Mouse (Mus musculus) MEL (cell line): ENCODE data around the gene Kcnc2. TPM values are rescaled to one million over a fixed set of nuclear protein-coding genes. Genes with fewer than 3 reads are reported as not detected.

Experiments used
- DNase-seq: peaks from one replicate; pipeline ENCODE4 v3.0.0; 2011; ENCODE audit warnings: low read depth, low spot score
- H3K27ac ChIP-seq: 2 replicates; pipeline ENCODE4 v1.5.1; 2012; ENCODE audit warnings: low read depth, mild to moderate bottlenecking, control low read depth, low read length, moderate library complexity; ENCODE audit not compliant: control insufficient read depth
- H3K27me3 ChIP-seq, 2 experiments: fragments of 150-350 bp in 1 of 2; sonication (generic) in 1 of 2; 2 replicates each; pipeline ENCODE4 v1.6.1; 2012; ENCODE audit warnings: low read length in 2 of 2, mild to moderate bottlenecking in 2 of 2, improper control_type of control experiment in 1 of 2, moderate library complexity in 1 of 2; ENCODE audit not compliant: insufficient read depth in 2 of 2, control insufficient read depth in 1 of 2
- H3K36me3 ChIP-seq, 2 experiments: 2 replicates each; pipeline ENCODE4 v1.6.1; 2012 to 2014; ENCODE audit warnings: low read length in 2 of 2, improper control_type of control experiment in 1 of 2, inconsistent platforms in 1 of 2, mild to moderate bottlenecking in 1 of 2; ENCODE audit not compliant: insufficient read depth in 2 of 2, control insufficient read depth in 1 of 2
- H3K4me1 ChIP-seq, 2 experiments: fragments of 150-350 bp in 1 of 2; sonication (generic) in 1 of 2; 2 replicates each; pipeline ENCODE4 v1.6.1; 2012; ENCODE audit warnings: low read length in 2 of 2, improper control_type of control experiment in 1 of 2, mild to moderate bottlenecking in 1 of 2; ENCODE audit not compliant: insufficient read depth in 2 of 2, control insufficient read depth in 1 of 2
- H3K4me3 ChIP-seq, 2 experiments: fragments of 150-350 bp in 1 of 2; sonication (generic) in 1 of 2; 2 replicates each; pipeline ENCODE4 v1.5.1; 2012; ENCODE audit warnings: low read depth in 2 of 2, low read length in 2 of 2, mild to moderate bottlenecking in 2 of 2, moderate library complexity in 2 of 2, control low read depth in 1 of 2, improper control_type of control experiment in 1 of 2; ENCODE audit not compliant: control insufficient read depth in 1 of 2, insufficient read depth in 1 of 2
- H3K79me2 ChIP-seq: 2 replicates; pipeline ENCODE4 v1.6.1; 2012; ENCODE audit warnings: mild to moderate bottlenecking, low read length, moderate library complexity; ENCODE audit not compliant: control insufficient read depth, poor library complexity, insufficient read depth
- H3K9ac ChIP-seq: 2 replicates; pipeline ENCODE4 v1.6.1; 2012; ENCODE audit warnings: low read depth, mild to moderate bottlenecking, control low read depth, low read length, moderate library complexity; ENCODE audit not compliant: control insufficient read depth, poor library complexity, severe bottlenecking
- H3K9me3 ChIP-seq: fragments of 150-350 bp; sonication (generic); replicated peaks from 2 replicates; pipeline ENCODE4 v1.6.1; 2012; ENCODE audit warnings: mild to moderate bottlenecking, low read length, improper control_type of control experiment, moderate library complexity; ENCODE audit not compliant: insufficient read depth
- BHLHE40 ChIP-seq: IDR thresholded peaks from 2 replicates; pipeline ENCODE4 v1.6.1; 2012; ENCODE audit warnings: low read depth, mild to moderate bottlenecking, inconsistent platforms, low read length, improper control_type of control experiment, borderline replicate concordance
- CHD2 ChIP-seq: IDR thresholded peaks from 2 replicates; pipeline ENCODE4 v1.6.1; 2011; ENCODE audit warnings: low read length, improper control_type of control experiment
- ETS1 ChIP-seq: IDR thresholded peaks from 2 replicates; pipeline ENCODE4 v1.6.1; 2012; ENCODE audit warnings: low read depth, mild to moderate bottlenecking, inconsistent platforms, low read length, improper control_type of control experiment, moderate library complexity
- GATA1 ChIP-seq: IDR thresholded peaks from 2 replicates; pipeline ENCODE4 v1.6.1; 2011; ENCODE audit warnings: low read depth, low read length, improper control_type of control experiment
- KAT2A ChIP-seq: conservative IDR thresholded peaks from 2 replicates; pipeline ENCODE4 v1.6.1; 2012; ENCODE audit warnings: low read depth, low read length, improper control_type of control experiment, inconsistent platforms
- MAX ChIP-seq: IDR thresholded peaks from 2 replicates; pipeline ENCODE4 v1.6.1; 2011; ENCODE audit warnings: low read length, improper control_type of control experiment
- MAZ ChIP-seq: IDR thresholded peaks from 2 replicates; pipeline ENCODE4 v1.6.1; 2012; ENCODE audit warnings: low read depth, mild to moderate bottlenecking, inconsistent platforms, low read length, improper control_type of control experiment
- MXI1 ChIP-seq: IDR thresholded peaks from 2 replicates; pipeline ENCODE4 v1.6.1; 2011; ENCODE audit warnings: mild to moderate bottlenecking, low read depth, low read length, improper control_type of control experiment
- MYC ChIP-seq: IDR thresholded peaks from 2 replicates; pipeline ENCODE4 v1.6.1; 2011; ENCODE audit warnings: low read depth, mild to moderate bottlenecking, low read length, improper control_type of control experiment, moderate library complexity
- NELFE ChIP-seq: IDR thresholded peaks from 2 replicates; pipeline ENCODE4 v1.6.1; 2011; ENCODE audit warnings: low read depth, low read length, improper control_type of control experiment
- POLR2A ChIP-seq, 2 experiments: IDR thresholded peaks; 2 replicates each; pipeline ENCODE4 v1.6.1; 2011 to 2012; ENCODE audit warnings: low read length in 2 of 2, mild to moderate bottlenecking in 2 of 2, control low read depth in 1 of 2, improper control_type of control experiment in 1 of 2, low read depth in 1 of 2, moderate library complexity in 1 of 2; ENCODE audit not compliant: control insufficient read depth in 1 of 2, insufficient read depth in 1 of 2, poor library complexity in 1 of 2
- POLR2AphosphoS5 ChIP-seq: IDR thresholded peaks from 2 replicates; pipeline ENCODE4 v1.6.1; 2012; ENCODE audit warnings: low read depth, borderline replicate concordance, mild to moderate bottlenecking, inconsistent platforms, low read length, moderate library complexity, mixed read lengths
- SIN3A ChIP-seq: IDR thresholded peaks from 2 replicates; pipeline ENCODE4 v1.6.1; 2012; ENCODE audit warnings: low read length, improper control_type of control experiment, inconsistent platforms
- USF1 ChIP-seq: IDR thresholded peaks from 2 replicates; pipeline ENCODE4 v1.6.1; 2014; ENCODE audit warnings: low read depth, mild to moderate bottlenecking, inconsistent platforms, low read length, improper control_type of control experiment, moderate library complexity
- USF2 ChIP-seq, 2 experiments: IDR thresholded peaks; 2 replicates each; pipeline ENCODE4 v1.6.1; 2011 to 2012; ENCODE audit warnings: improper control_type of control experiment in 2 of 2, low read length in 2 of 2, borderline replicate concordance in 1 of 2, inconsistent platforms in 1 of 2, low read depth in 1 of 2, mild to moderate bottlenecking in 1 of 2; ENCODE audit not compliant: insufficient read depth in 1 of 2
- ZC3H11A ChIP-seq: IDR thresholded peaks from 2 replicates; pipeline ENCODE4 v1.6.1; 2012; ENCODE audit warnings: low read depth, mild to moderate bottlenecking, inconsistent platforms, low read length, improper control_type of control experiment
- ZNF384 ChIP-seq: IDR thresholded peaks from 2 replicates; pipeline ENCODE4 v1.6.1; 2012; ENCODE audit warnings: low read depth, mild to moderate bottlenecking, inconsistent platforms, low read length, improper control_type of control experiment
- polyA plus RNA-seq, 2 experiments: library from polyadenylated mRNA; stranded (reverse) in 1 of 2; unstranded in 1 of 2; fragments of >175 nt in 1 of 2; fragments of >200 nt in 1 of 2; gene quantifications; 2 replicates each; pipeline versions ENCODE4 v1.2.1 to v1.2.4; 2012; ENCODE audit warnings: low replicate concordance in 2 of 2, low read depth in 1 of 2; ENCODE audit not compliant: insufficient read length in 2 of 2, insufficient read depth in 1 of 2, missing spikeins in 1 of 2
- total RNA-seq: library from RNA; depleted of rRNA; stranded (reverse); fragments of 300-350 nt; gene quantifications from 2 replicates; pipeline ENCODE4 v1.2.3, GENCODE M21; 2012

Kcnc2 gene
- total and polyA plus RNA-seq, 3 experiments, result not detected

DNA sequence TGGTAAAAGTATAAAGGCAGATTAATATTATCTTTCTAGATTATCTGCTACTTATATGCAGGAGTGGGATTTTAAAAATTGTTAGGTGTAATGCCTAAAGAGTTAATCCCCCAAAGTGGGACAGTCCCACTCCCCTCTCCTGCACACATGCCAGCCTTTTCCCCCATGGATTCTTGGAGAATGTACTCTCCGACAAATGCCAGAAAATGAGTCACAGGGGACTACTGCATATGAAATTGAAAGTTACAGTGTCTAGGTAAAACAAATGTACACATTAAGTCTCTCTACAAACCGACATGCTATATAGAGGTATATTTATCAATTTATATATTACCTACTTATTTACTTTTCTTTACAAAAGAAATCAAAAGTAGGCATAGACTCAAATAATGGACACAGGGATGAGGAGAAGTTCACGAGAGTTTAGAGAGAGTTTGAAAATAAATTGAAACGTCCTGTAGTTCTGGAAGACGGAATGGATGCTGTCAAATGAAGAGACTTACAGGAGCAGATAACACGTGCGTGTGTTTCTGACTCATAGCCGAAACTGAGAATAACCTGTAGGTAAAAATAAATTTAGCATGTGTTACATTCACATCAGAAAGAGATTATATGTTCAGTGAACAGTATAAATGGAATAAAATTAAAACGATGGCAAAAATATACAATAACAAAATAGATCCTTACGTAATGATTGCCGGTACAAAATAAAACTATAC lies 213.6 kb downstream of the Kcnc2 start:
- H3K9me3 ChIP-seq, result no peaks in the 10 kb centered on the region
- TF ChIP-seq BHLHE40, result no peak
- no peak for TF ChIP-seq POLR2A (IDR thresholded peaks at IDR 0.05; ENCODE audit: control insufficient read depth in 1 of 2, insufficient read depth in 1 of 2, low read depth in 1 of 2, low read length in 2 of 2, poor library complexity in 1 of 2)
- TF ChIP-seq ETS1, result no peak
- no peak for TF ChIP-seq USF1
- TF ChIP-seq CHD2, result no peak
- TF ChIP-seq NELFE, result no peak
- TF ChIP-seq USF2 (IDR thresholded peaks at IDR 0.05; ENCODE audit: borderline replicate concordance in 1 of 2, insufficient read depth in 1 of 2, low read depth in 1 of 2, low read length in 2 of 2), result no peak
- H3K27ac ChIP-seq, result no peak overlapping the region
- H3K27me3 ChIP-seq, result no peaks in the 10 kb centered on the region
- no peaks in the 10 kb centered on the region for H3K79me2 ChIP-seq
- no peak overlapping the region for H3K9ac ChIP-seq
- no peaks in the 10 kb centered on the region for H3K4me1 ChIP-seq
- H3K36me3 ChIP-seq, result no peaks in the 10 kb centered on the region
- no peak for DNase-seq
- H3K4me3 ChIP-seq, result no peak overlapping the region

DNA sequence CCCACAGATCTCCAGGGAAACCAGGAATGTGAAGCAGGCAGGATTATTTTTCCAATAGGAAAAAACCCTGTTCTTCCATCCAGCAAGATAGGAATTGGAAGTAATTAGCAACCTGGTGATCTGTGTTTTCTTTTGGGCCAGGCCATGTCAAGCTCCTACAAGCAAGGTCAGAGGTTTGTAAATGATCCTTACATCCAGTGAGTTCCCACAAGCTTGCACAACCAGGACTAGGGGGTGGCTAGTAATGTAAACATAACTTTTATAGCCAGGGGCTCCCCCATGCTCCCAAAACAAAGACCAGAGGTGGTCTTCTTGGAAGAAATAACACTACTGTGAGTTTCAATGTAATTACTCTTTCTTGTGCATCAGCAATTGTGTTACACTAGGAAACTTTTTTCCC lies 214.9 kb downstream of the Kcnc2 start:
- no peaks in the 10 kb centered on the region for H3K27me3 ChIP-seq
- no peak overlapping the region for H3K9ac ChIP-seq
- H3K36me3 ChIP-seq, result no peaks in the 10 kb centered on the region
- H3K9me3 ChIP-seq, result no peaks in the 10 kb centered on the region
- H3K79me2 ChIP-seq, result no peaks in the 10 kb centered on the region
- H3K4me1 ChIP-seq, result no peaks in the 10 kb centered on the region
- no peak for DNase-seq
- H3K4me3 ChIP-seq, result no peak overlapping the region
- TF ChIP-seq MAX, result no peak
- no peak for TF ChIP-seq ZC3H11A
- no peak for TF ChIP-seq POLR2AphosphoS5
- no peak for TF ChIP-seq ZNF384
- TF ChIP-seq MAZ, result no peak
- TF ChIP-seq USF1, result no peak
- no peak for TF ChIP-seq MXI1
- no peak for TF ChIP-seq GATA1
- TF ChIP-seq SIN3A, result no peak
- TF ChIP-seq KAT2A, result no peak
- no peak for TF ChIP-seq MYC
- TF ChIP-seq, all 39 proteins: peak for 0
- H3K27ac ChIP-seq, result no peak overlapping the region
